Mouse (Mus musculus) G1E (cell line): ENCODE data around the gene Cdx2.

Experiments used
- CTCF ChIP-seq: IDR thresholded peaks from 2 replicates; pipeline ENCODE4 v1.5.1; 2012; ENCODE audit warnings: low read depth, low read length, inconsistent platforms, mixed read lengths
- GATA1 ChIP-seq: IDR thresholded peaks from 2 replicates; pipeline ENCODE4 v1.6.1; 2012; ENCODE audit warnings: borderline replicate concordance, low read length, inconsistent platforms, mixed read lengths
- POLR2AphosphoS5 ChIP-seq: IDR thresholded peaks from 2 replicates; pipeline ENCODE4 v1.6.1; 2012; ENCODE audit warnings: low read depth, low read length, inconsistent platforms; ENCODE audit not compliant: insufficient replicate concordance

DNA sequence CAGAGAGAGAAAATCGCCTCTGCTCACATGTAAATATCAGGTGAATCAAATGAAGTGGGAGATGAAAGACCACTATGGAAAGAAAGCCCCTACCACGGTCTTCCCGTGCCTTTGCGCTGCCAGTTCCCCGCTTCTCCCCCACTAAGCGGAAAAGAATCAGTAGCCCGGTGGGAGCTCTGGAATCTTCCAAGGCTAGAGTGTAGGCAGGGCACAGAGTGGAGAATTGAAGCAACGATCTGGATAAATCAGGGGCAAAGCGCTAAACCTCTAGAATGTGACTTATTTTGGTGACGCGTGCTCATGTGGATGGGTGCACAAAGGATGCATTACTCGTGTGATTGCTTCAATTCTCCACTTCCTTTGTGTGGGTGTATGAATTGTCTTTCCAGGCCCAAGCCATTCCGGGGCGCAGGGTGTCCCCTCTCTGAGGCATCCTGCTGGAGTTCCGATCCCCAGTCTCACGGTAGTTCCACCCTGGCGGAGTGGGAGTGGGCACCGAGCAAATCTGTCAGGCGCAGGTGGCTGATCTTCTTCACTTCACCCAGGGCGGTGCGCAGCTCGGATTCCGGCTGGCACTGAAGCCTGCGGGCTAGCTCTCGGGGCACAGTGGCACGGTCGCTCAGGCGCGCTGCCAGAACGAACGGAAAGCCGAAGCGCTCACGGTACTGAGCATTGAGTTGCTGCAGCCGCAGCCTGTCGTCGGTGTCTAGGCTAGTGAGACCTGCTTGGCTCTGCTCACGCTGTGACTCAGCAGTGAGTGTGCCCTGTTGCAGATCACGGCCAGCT, 7.8 kb upstream of the Cdx2 start:
- no peak for TF ChIP-seq CTCF
- no peak for TF ChIP-seq GATA1
- no peak for TF ChIP-seq POLR2AphosphoS5
